Mouse (Mus musculus) midbrain, embryonic 16.5 days (tissue): ENCODE results near the gene Tex37. TPM values are rescaled to one million over a fixed set of nuclear protein-coding genes. Genes with fewer than 3 reads are reported as not detected.

ENCODE experiments used
- ATAC-seq: fragments of 200-750 bp; cut with Nextera tagmentation; 2 replicates; pipeline ENCODE4 v1.8.0; 2017; ENCODE audit warnings: moderate TSS enrichment
- H3K27ac ChIP-seq: fragments of 300-500 bp; sonication (generic); 2 replicates; pipeline ENCODE4 v1.5.1; 2014; ENCODE audit warnings: mild to moderate bottlenecking, low read length, mixed read lengths
- H3K27me3 ChIP-seq: fragments of 300-500 bp; sonication (generic); 2 replicates; pipeline ENCODE4 v1.6.1; 2014; ENCODE audit warnings: low read depth, low read length, mixed read lengths; ENCODE audit not compliant: control insufficient read depth, insufficient read depth
- H3K36me3 ChIP-seq: fragments of 300-500 bp; sonication (generic); 2 replicates; pipeline ENCODE4 v1.6.1; 2014; ENCODE audit warnings: mild to moderate bottlenecking, low read length, moderate library complexity, mixed read lengths; ENCODE audit not compliant: control insufficient read depth, insufficient read depth
- H3K4me1 ChIP-seq: fragments of 300-500 bp; sonication (generic); 2 replicates; pipeline ENCODE4 v1.6.1; 2014; ENCODE audit warnings: mild to moderate bottlenecking, low read length, mixed read lengths; ENCODE audit not compliant: control insufficient read depth, insufficient read depth
- H3K4me2 ChIP-seq: fragments of 300-500 bp; sonication (generic); 2 replicates; pipeline ENCODE4 v1.6.1; 2014; ENCODE audit warnings: mild to moderate bottlenecking, low read length, mixed read lengths
- H3K4me3 ChIP-seq: fragments of 300-500 bp; sonication (generic); 2 replicates; pipeline ENCODE4 v1.5.1; 2014; ENCODE audit warnings: low read depth, mild to moderate bottlenecking, low read length, moderate library complexity, mixed read lengths
- H3K9ac ChIP-seq: fragments of 300-500 bp; sonication (generic); 2 replicates; pipeline ENCODE4 v1.6.1; 2014; ENCODE audit warnings: low read depth, low read length, mixed read lengths
- H3K9me3 ChIP-seq: fragments of 300-500 bp; sonication (generic); replicated peaks from 2 replicates; pipeline ENCODE4 v1.6.1; 2014; ENCODE audit warnings: mild to moderate bottlenecking, low read length, mixed read lengths; ENCODE audit not compliant: control insufficient read depth, poor library complexity, severe bottlenecking
- WGBS: fragments of 180-500 bp; shearing (Covaris S2); extraction: QIAGEN DNeasy Blood & Tissue Kit; methylation state at CpG from one replicate; pipeline ENCODE4 v1.1.7; 2014; 5-methylcytosine and 5-hydroxymethylcytosine counted together
- polyA plus RNA-seq: library from polyadenylated mRNA; unstranded; fragments of >200 nt; fragmentation: Nextera tagmentation; extraction: Ambion mirVana; gene quantifications from 2 replicates; pipeline ENCODE4 v1.2.1, GENCODE M21; 2015

Tex37 gene
- not detected in 2 replicates for polyA plus RNA-seq

GRCm38 (mm10) chr6:70918827-70919226 lies at the start of gene Tex37:
Gene Tex37 (minus strand): TSS chr6:70918927.
- Histone ChIP-seq H3K4me1 (peaks cover 7% of the 10 kb centered on the region), H3K27me3 (no peaks in the 10 kb centered on the region), H3K9ac (no peak within 1 kb of the TSS), H3K27ac (no peak within 1 kb of the TSS), H3K36me3 (no peaks in the 10 kb centered on the region), H3K4me3 (no peak within 1 kb of the TSS), H3K9me3 (no peaks in the 10 kb centered on the region), H3K4me2 (no peak within 1 kb of the TSS)
- ATAC-seq: no peak
- WGBS: 85% methylated on average over 3 of the region's 3 CpGs

- Histone ChIP-seq H3K27ac (no peak overlapping the region), H3K9ac (no peak overlapping the region), H3K36me3 (no peaks in the 10 kb centered on the region), H3K4me2 (no peak overlapping the region), H3K4me3 (no peak overlapping the region), H3K9me3 (no peaks in the 10 kb centered on the region), H3K27me3 (no peaks in the 10 kb centered on the region), H3K4me1 (peaks cover 2% of the 10 kb centered on the region; the same call in 1 of the 2 replicates)
- ATAC-seq: no peak
- WGBS: 64% methylated on average over 4 of the region's 4 CpGs
Observed at GRCm38 (mm10) chr6:70968291-70968690, 49.6 kb upstream of the Tex37 start.

GRCm38 (mm10) chr6:70967422-70967821 lies 48.7 kb upstream of the Tex37 start:
- no peaks in the 10 kb centered on the region for H3K36me3 ChIP-seq
- no peak for ATAC-seq
- H3K4me1 ChIP-seq: peaks cover 2% of the 10 kb centered on the region; the same call in 1 of the 2 replicates
- H3K27ac ChIP-seq: no peak overlapping the region
- 0 out of 2 replicates have a peak overlapping the region, but pooled peaks have one; percentile 18 for H3K9ac ChIP-seq
- WGBS: 1% methylated on average over 8 of the region's 8 CpGs
- peak overlapping the region; percentile 53 for H3K4me2 ChIP-seq
- H3K27me3 ChIP-seq: no peaks in the 10 kb centered on the region
- no peaks in the 10 kb centered on the region for H3K9me3 ChIP-seq
- peak overlapping the region; percentile 18 for H3K4me3 ChIP-seq

DNA sequence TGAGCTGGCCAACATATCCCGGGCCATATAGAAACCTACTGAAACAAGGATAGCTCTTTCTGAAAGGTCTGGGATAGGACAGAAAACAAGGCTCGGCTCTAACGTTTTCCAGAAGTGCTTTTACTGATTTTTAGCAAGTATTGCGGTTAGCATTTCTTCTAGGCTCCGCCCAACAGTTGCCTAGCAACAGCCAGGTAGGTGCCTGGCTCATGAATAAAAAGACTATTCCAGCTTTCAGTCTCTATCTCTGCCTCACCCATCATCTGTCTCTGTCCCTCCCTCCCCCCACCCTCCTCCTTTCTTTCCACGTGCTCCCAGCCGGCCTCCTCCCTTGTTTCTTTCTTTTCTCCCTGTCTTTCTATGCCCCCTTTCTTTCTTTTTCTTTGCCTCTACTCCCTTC lies 47.0 kb upstream of the Tex37 start:
- no peaks in the 10 kb centered on the region for H3K36me3 ChIP-seq
- 20% methylated on average over 7 of the region's 7 CpGs for WGBS
- peaks cover 2% of the 10 kb centered on the region; the same call in 1 of the 2 replicates for H3K4me1 ChIP-seq
- H3K9ac ChIP-seq: no peak overlapping the region
- peak; percentile 37; the same call in 1 of the 2 replicates for ATAC-seq
- no peak overlapping the region for H3K4me2 ChIP-seq
- no peak overlapping the region for H3K4me3 ChIP-seq
- no peaks in the 10 kb centered on the region for H3K9me3 ChIP-seq
- H3K27ac ChIP-seq: no peak overlapping the region
- H3K27me3 ChIP-seq: no peaks in the 10 kb centered on the region

- peaks cover 2% of the 10 kb centered on the region; the same call in 1 of the 2 replicates for H3K4me1 ChIP-seq
- no peak overlapping the region for H3K4me3 ChIP-seq
- H3K27me3 ChIP-seq: peaks cover 9% of the 10 kb centered on the region
- no peaks in the 10 kb centered on the region for H3K9me3 ChIP-seq
- no peak for ATAC-seq
- H3K4me2 ChIP-seq: no peak overlapping the region
- WGBS: 29% methylated on average over 6 of the region's 6 CpGs
- H3K27ac ChIP-seq: no peak overlapping the region
- H3K36me3 ChIP-seq: no peaks in the 10 kb centered on the region
- no peak overlapping the region for H3K9ac ChIP-seq
Observed at GRCm38 (mm10) chr6:70964116-70964830, 45.5 kb upstream of the Tex37 start.

DNA sequence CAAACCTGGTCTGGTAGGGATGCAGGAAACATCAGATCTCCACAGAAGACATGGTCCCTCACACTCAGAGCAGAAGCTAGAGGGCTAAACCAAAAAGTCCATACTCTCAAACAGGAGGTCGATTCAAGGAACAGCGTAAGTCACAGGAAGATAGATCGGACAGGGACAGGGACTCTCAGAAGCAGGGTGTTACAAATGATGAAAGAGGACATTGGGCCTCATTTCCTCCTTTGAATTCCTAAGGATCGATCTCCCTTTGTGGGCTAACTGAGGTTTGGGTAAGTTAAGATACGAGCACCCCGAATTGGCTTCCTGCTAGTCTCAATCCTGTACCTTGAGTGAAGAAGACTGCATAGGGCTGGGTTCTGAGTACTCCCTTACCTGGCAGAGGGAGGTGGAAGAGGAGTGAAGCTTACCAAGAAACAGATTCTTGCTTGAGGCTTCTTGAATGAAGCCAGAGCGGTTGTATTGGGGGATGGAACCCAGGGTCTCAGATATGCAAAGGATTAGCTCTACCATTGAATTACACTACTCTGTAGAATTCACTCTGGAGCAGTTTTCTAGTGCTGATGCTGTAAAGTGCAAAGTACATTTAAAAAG lies 38.7 kb upstream of the Tex37 start:
- peak; percentile 13; the same call in 1 of the 2 replicates for ATAC-seq
- H3K4me2 ChIP-seq: peak overlapping the region; percentile 94
- WGBS: 9% methylated on average over 7 of the region's 7 CpGs
- no peak overlapping the region for H3K27ac ChIP-seq
- no peak overlapping the region for H3K9ac ChIP-seq
- H3K36me3 ChIP-seq: no peaks in the 10 kb centered on the region
- no peak overlapping the region for H3K4me3 ChIP-seq
- no peaks in the 10 kb centered on the region for H3K9me3 ChIP-seq
- peaks cover 53% of the 10 kb centered on the region for H3K27me3 ChIP-seq
- peaks cover 10% of the 10 kb centered on the region for H3K4me1 ChIP-seq

GRCm38 (mm10) chr6:70956936-70957335 lies 38.2 kb upstream of the Tex37 start:
- Histone ChIP-seq H3K4me1 (peaks cover 10% of the 10 kb centered on the region), H3K9ac (peak overlapping the region; percentile 53; the same call in 1 of the 2 replicates), H3K27me3 (peaks cover 53% of the 10 kb centered on the region), H3K27ac (no peak overlapping the region), H3K4me3 (peak overlapping the region; percentile 47), H3K36me3 (no peaks in the 10 kb centered on the region), H3K4me2 (peak overlapping the region; percentile 94), H3K9me3 (no peaks in the 10 kb centered on the region)
- under 1% methylated on average over 32 of the region's 34 CpGs for WGBS
- ATAC-seq: peak; percentile 52

- Histone ChIP-seq H3K27ac (no peak within 1 kb of the TSS), H3K9me3 (no peaks in the 10 kb centered on the region), H3K4me1 (peaks cover 10% of the 10 kb centered on the region), H3K9ac (peak within 1 kb of the TSS; percentile 53; the same call in 1 of the 2 replicates), H3K4me2 (peak within 1 kb of the TSS; percentile 94), H3K4me3 (peak within 1 kb of the TSS; percentile 47), H3K36me3 (no peaks in the 10 kb centered on the region), H3K27me3 (peaks cover 53% of the 10 kb centered on the region)
- under 1% methylated on average over 60 of the region's 67 CpGs for WGBS
- peak; percentile 76 for ATAC-seq
Observed at GRCm38 (mm10) chr6:70956285-70956912, 37.7 kb upstream of the Tex37 start, which contains the start of gene Foxi3. Gene Foxi3 (plus strand): TSS chr6:70956531.
